Mouse (Mus musculus): ENCODE measurements around the gene Cnga3. TPM values are rescaled to one million over a fixed set of nuclear protein-coding genes. Genes with fewer than 3 reads are reported as not detected.

The Cnga3 gene
- polyA plus RNA-seq, 1 experiment from 2014 or later = not detected

DNA sequence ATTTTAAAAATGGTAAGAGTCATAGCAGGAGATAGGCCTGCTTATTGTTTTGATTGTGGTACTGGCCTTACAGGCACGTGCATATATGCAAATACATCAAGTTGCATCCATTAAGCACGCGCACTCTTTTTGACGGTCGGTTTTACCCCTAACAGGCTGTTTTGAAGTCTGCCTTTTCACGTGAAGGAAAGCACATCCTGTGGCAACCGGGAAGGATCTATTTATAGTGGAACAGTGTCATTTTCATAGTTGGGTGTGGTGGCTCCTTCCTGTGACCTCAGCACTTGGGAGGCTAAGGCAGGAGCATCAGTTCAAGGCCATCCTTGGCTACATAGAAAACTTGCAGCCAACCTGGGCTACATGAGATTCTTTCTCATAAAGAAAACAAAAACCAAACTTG is 72.3 kb downstream of the Cnga3 start:
- no peaks in the 10 kb centered on the region for H3K36me3 ChIP-seq
- no peak overlapping the region for H3K4me2 ChIP-seq
- 70% methylated on average over 7 of the region's 7 CpGs for WGBS
- no peak overlapping the region for H3K27ac ChIP-seq (ENCODE audit: poor library complexity, severe bottlenecking)
- H3K9ac ChIP-seq = no peak overlapping the region
- no peak for ATAC-seq (ENCODE audit: insufficient number of reproducible peaks, low FRiP score)
- no peak overlapping the region for H3K4me3 ChIP-seq
- H3K27me3 ChIP-seq (replicated peaks) = no peaks in the 10 kb centered on the region
- peaks cover 7% of the 10 kb centered on the region; the same call in 1 of the 2 replicates for H3K9me3 ChIP-seq (replicated peaks)
- no peaks in the 10 kb centered on the region for H3K4me1 ChIP-seq (replicated peaks)

GRCm38 (mm10) chr1:37287748-37288147 is 73.5 kb downstream of the Cnga3 start:
- Histone ChIP-seq H3K9ac (no peak overlapping the region), H3K36me3 (no peaks in the 10 kb centered on the region), H3K9me3 (replicated peaks) (peaks cover 7% of the 10 kb centered on the region; the same call in 1 of the 2 replicates), H3K4me3 (no peak overlapping the region), H3K4me2 (no peak overlapping the region), H3K27me3 (replicated peaks) (no peaks in the 10 kb centered on the region), H3K4me1 (replicated peaks) (no peaks in the 10 kb centered on the region), H3K27ac (ENCODE audit: poor library complexity, severe bottlenecking) (no peak overlapping the region)
- WGBS = 92% methylated on average over 1 of the region's 1 CpGs
- ATAC-seq (ENCODE audit: insufficient number of reproducible peaks, low FRiP score) = no peak

DNA sequence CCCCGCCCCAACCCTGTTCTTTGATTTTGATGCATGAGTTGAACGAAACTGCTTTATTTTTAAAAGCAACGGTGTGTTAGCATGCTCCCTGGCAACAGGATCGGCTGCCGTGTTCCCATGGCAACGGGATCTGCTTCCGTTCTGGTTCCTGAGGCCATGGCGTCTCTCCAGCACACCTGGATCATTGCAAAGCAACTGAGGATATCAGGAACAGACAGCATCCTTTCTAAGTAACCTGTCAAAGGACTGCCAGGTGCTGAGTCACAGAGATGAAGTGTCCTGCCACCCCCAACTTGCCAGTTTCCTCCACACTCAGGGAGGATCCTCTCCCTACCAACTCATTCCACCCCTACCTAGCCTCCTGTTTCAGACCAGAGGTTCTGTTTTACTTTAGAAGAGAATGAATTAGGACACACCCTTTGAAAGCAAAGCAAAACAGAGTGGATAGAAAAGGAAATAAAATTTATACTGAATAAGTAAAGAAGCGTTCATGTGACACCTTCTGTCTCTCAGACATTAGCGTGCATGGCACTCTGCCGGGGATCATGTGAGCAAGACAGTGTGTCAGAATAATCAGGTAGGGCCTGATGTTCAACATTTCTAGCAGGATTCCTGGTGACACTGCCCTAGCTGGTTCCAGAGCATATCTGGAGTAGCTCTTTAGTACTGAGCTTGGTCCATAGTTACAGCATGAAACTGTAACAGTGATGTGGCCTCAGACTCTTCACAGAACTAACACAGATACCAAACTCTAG is 74.1 kb downstream of the Cnga3 start:
- H3K27me3 ChIP-seq (replicated peaks) = no peaks in the 10 kb centered on the region
- H3K4me3 ChIP-seq = no peak overlapping the region
- no peaks in the 10 kb centered on the region for H3K36me3 ChIP-seq
- H3K4me2 ChIP-seq = no peak overlapping the region
- ATAC-seq (ENCODE audit: insufficient number of reproducible peaks, low FRiP score) = no peak
- WGBS = 75% methylated on average over 11 of the region's 11 CpGs
- H3K9ac ChIP-seq = no peak overlapping the region
- peaks cover 7% of the 10 kb centered on the region; the same call in 1 of the 2 replicates for H3K9me3 ChIP-seq (replicated peaks)
- H3K4me1 ChIP-seq (replicated peaks) = no peaks in the 10 kb centered on the region
- no peak overlapping the region for H3K27ac ChIP-seq (ENCODE audit: poor library complexity, severe bottlenecking)

GRCm38 (mm10) chr1:37288941-37289340 is 74.7 kb downstream of the Cnga3 start:
- 77% methylated on average over 7 of the region's 7 CpGs for WGBS
- Histone ChIP-seq H3K36me3 (no peaks in the 10 kb centered on the region), H3K27me3 (replicated peaks) (no peaks in the 10 kb centered on the region), H3K9me3 (replicated peaks) (peaks cover 3% of the 10 kb centered on the region; the same call in 1 of the 2 replicates), H3K4me1 (replicated peaks) (no peaks in the 10 kb centered on the region), H3K9ac (no peak overlapping the region), H3K27ac (ENCODE audit: poor library complexity, severe bottlenecking) (no peak overlapping the region), H3K4me2 (no peak overlapping the region), H3K4me3 (no peak overlapping the region)
- ATAC-seq (ENCODE audit: insufficient number of reproducible peaks, low FRiP score) = no peak

- Histone ChIP-seq H3K4me2 (no peak overlapping the region), H3K9ac (no peak overlapping the region), H3K4me1 (replicated peaks) (peaks cover 10% of the 10 kb centered on the region), H3K27me3 (replicated peaks) (no peaks in the 10 kb centered on the region), H3K4me3 (no peak overlapping the region), H3K36me3 (no peaks in the 10 kb centered on the region), H3K27ac (ENCODE audit: poor library complexity, severe bottlenecking) (no peak overlapping the region), H3K9me3 (replicated peaks) (no peaks in the 10 kb centered on the region)
- no peak for ATAC-seq (ENCODE audit: insufficient number of reproducible peaks, low FRiP score)
- 58% methylated on average over 1 of the region's 1 CpGs for WGBS
These were observed 82.2 kb downstream of the Cnga3 start for GRCm38 (mm10) chr1:37296414-37296813.

GRCm38 (mm10) chr1:37298904-37299303 is 84.7 kb downstream of the Cnga3 start:
- H3K27ac ChIP-seq (ENCODE audit: poor library complexity, severe bottlenecking) = no peak overlapping the region
- no peak overlapping the region for H3K9ac ChIP-seq
- ATAC-seq (ENCODE audit: insufficient number of reproducible peaks, low FRiP score) = no peak
- no peak overlapping the region for H3K4me3 ChIP-seq
- H3K27me3 ChIP-seq (replicated peaks) = no peaks in the 10 kb centered on the region
- no peaks in the 10 kb centered on the region for H3K9me3 ChIP-seq (replicated peaks)
- H3K4me1 ChIP-seq (replicated peaks) = peaks cover 10% of the 10 kb centered on the region
- H3K4me2 ChIP-seq = no peak overlapping the region
- WGBS = 77% methylated on average over 2 of the region's 2 CpGs
- no peaks in the 10 kb centered on the region for H3K36me3 ChIP-seq

DNA sequence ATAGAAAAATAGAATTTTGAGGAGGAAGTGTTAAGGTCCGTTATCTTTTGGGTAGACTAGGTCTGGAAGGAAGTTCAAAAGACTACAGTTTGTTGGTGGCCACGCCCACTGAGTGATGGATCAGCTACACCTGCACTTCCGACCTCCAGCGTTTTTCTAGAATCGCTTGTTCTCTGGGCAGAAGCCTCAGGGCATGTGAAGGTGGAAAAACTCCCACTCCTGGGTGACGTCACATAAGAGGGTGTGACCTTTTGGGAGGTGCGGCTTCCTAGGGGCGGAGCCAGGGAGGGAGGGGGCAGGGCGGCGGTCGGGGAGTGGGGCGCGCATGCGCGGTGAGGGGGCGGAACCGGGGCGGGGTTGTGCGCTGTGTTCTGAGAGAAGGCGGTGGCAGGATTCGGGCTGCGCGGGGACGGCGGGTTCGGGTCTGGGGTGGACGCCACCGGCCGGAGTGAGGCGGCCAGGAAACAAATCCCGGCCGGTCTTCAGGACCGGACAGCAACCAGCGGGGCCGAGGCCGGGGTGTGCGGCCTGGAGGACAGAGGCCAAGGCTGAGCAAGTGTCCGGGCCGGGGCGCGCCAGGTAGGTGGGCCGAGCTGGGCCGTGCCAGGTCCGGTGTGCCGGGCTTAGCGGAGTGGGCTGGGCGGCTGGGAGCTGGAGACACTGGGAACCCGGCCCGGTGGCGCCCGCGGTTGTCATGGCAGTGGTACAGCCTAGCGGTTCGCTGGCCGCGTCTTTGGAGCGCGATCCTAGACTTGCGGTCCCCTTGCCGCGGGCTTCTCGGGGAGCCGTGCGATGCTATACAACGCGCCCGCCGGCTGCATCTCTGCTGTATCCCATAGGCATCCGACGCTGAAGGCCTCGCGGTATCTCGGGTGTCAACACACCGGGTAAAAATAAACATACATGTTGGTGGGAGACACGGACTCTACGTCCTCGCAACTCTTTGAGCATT is 85.6 kb downstream of the Cnga3 start, which contains the start of gene Inpp4a:
Gene Inpp4a, plus strand, starts transcription at position 326 of the 952 bp plus-strand sequence.
- H3K9me3 ChIP-seq (replicated peaks) = no peaks in the 10 kb centered on the region
- peak within 1 kb of the TSS; percentile 68 for H3K4me2 ChIP-seq
- ATAC-seq (ENCODE audit: insufficient number of reproducible peaks, low FRiP score) = peak; percentile 92
- H3K4me1 ChIP-seq (replicated peaks) = peaks cover 10% of the 10 kb centered on the region
- no peak within 1 kb of the TSS for H3K27ac ChIP-seq (ENCODE audit: poor library complexity, severe bottlenecking)
- peak within 1 kb of the TSS; percentile 91 for H3K4me3 ChIP-seq
- H3K36me3 ChIP-seq = no peaks in the 10 kb centered on the region
- under 1% methylated on average over 77 of the region's 77 CpGs for WGBS
- H3K9ac ChIP-seq = peak within 1 kb of the TSS; percentile 94
- H3K27me3 ChIP-seq (replicated peaks) = no peaks in the 10 kb centered on the region

- 62% methylated on average over 5 of the region's 5 CpGs for WGBS
- no peak for ATAC-seq (ENCODE audit: insufficient number of reproducible peaks, low FRiP score)
- Histone ChIP-seq H3K4me2 (peak overlapping the region; percentile 68), H3K9ac (peak overlapping the region; percentile 94; the same call in 1 of the 2 replicates), H3K36me3 (no peaks in the 10 kb centered on the region), H3K4me1 (replicated peaks) (peaks cover 10% of the 10 kb centered on the region), H3K27me3 (replicated peaks) (no peaks in the 10 kb centered on the region), H3K27ac (ENCODE audit: poor library complexity, severe bottlenecking) (no peak overlapping the region), H3K4me3 (peak overlapping the region; percentile 91), H3K9me3 (replicated peaks) (no peaks in the 10 kb centered on the region)
These were observed 86.4 kb downstream of the Cnga3 start for GRCm38 (mm10) chr1:37300650-37301049.

DNA sequence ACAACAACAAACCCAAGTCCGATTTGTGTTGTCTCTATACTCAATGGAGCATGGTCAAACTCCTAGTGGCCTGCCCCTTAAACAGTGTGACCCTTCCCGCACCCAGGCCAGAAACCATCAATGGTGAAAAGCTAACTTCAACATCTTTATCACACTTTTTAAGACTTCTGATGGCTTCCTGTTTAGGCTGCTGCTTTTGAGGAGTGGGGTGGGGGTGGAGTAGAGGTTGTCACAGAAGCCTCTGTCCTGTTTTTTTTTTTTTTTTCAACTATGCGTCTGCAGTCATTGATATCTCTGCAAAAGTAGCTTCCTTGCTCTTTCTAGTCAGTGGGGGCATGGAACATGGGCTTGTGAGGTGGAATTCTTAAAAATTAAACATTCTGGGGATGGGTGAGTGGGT is 88.6 kb downstream of the Cnga3 start:
- Histone ChIP-seq H3K4me3 (no peak overlapping the region), H3K4me2 (no peak overlapping the region), H3K4me1 (replicated peaks) (peaks cover 10% of the 10 kb centered on the region), H3K27ac (ENCODE audit: poor library complexity, severe bottlenecking) (no peak overlapping the region), H3K36me3 (no peaks in the 10 kb centered on the region), H3K9me3 (replicated peaks) (no peaks in the 10 kb centered on the region), H3K27me3 (replicated peaks) (no peaks in the 10 kb centered on the region), H3K9ac (no peak overlapping the region)
- WGBS = 58% methylated on average over 3 of the region's 3 CpGs
- no peak for ATAC-seq (ENCODE audit: insufficient number of reproducible peaks, low FRiP score)

- ATAC-seq (ENCODE audit: insufficient number of reproducible peaks, low FRiP score) = no peak
- WGBS = 81% methylated on average over 9 of the region's 9 CpGs
- Histone ChIP-seq H3K9ac (no peak overlapping the region), H3K4me2 (no peak overlapping the region), H3K4me1 (replicated peaks) (peaks cover 10% of the 10 kb centered on the region), H3K27ac (ENCODE audit: poor library complexity, severe bottlenecking) (no peak overlapping the region), H3K4me3 (no peak overlapping the region), H3K36me3 (no peaks in the 10 kb centered on the region), H3K27me3 (replicated peaks) (no peaks in the 10 kb centered on the region), H3K9me3 (replicated peaks) (0 out of 2 replicates have a peak, but pooled peaks cover 3% of the 10 kb centered on the region)
These were observed 91.6 kb downstream of the Cnga3 start for GRCm38 (mm10) chr1:37305691-37306287.

- H3K4me1 ChIP-seq (replicated peaks) = peaks cover 12% of the 10 kb centered on the region
- no peaks in the 10 kb centered on the region for H3K36me3 ChIP-seq
- H3K27ac ChIP-seq (ENCODE audit: poor library complexity, severe bottlenecking) = no peak overlapping the region
- no peak overlapping the region for H3K9ac ChIP-seq
- 0 out of 2 replicates have a peak, but pooled peaks cover 5% of the 10 kb centered on the region for H3K9me3 ChIP-seq (replicated peaks)
- no peaks in the 10 kb centered on the region for H3K27me3 ChIP-seq (replicated peaks)
- H3K4me2 ChIP-seq = no peak overlapping the region
- no peak overlapping the region for H3K4me3 ChIP-seq
- no peak for ATAC-seq (ENCODE audit: insufficient number of reproducible peaks, low FRiP score)
- 92% methylated on average over 2 of the region's 2 CpGs for WGBS
These were observed 93.4 kb downstream of the Cnga3 start for GRCm38 (mm10) chr1:37307586-37307985.
